Mouse (Mus musculus) heart, adult 2 months (tissue): ENCODE measurements around the gene 4930402H24Rik. TPM values are rescaled to one million over a fixed set of nuclear protein-coding genes. Genes with fewer than 3 reads are reported as not detected.

Experiments
- DNase-seq, 2 experiments: peaks; one replicate each; pipeline ENCODE4 v3.0.0; 2021
- H3K27ac ChIP-seq: fragments of 200-600 bp; 2 replicates; pipeline ENCODE4 v1.8.1; 2022
- H3K27me3 ChIP-seq: fragments of 200-500 bp; 2 replicates; pipeline ENCODE4 v1.6.1; 2012; ENCODE audit warnings: mild to moderate bottlenecking, low read length, inconsistent platforms, mixed read lengths; ENCODE audit not compliant: control insufficient read depth, insufficient read depth
- H3K36me3 ChIP-seq: fragments of 200-500 bp; 2 replicates; pipeline ENCODE4 v1.6.1; 2012; ENCODE audit warnings: low read length, inconsistent platforms; ENCODE audit not compliant: control insufficient read depth, insufficient read depth
- H3K4me1 ChIP-seq: fragments of 200-500 bp; 2 replicates; pipeline ENCODE4 v1.6.1; 2011; ENCODE audit warnings: low read length; ENCODE audit not compliant: control insufficient read depth, insufficient read depth
- H3K4me3 ChIP-seq: fragments of 200-600 bp; 2 replicates; pipeline ENCODE4 v1.8.1; 2022
- H3K79me2 ChIP-seq: fragments of 200-500 bp; replicated peaks from 2 replicates; pipeline ENCODE4 v1.6.1; 2012; ENCODE audit warnings: mild to moderate bottlenecking, inconsistent platforms, low read length, moderate library complexity, mixed read lengths; ENCODE audit not compliant: control insufficient read depth, insufficient read depth
- H3K9ac ChIP-seq: fragments of 200-500 bp; 2 replicates; pipeline ENCODE4 v1.6.1; 2012; ENCODE audit warnings: low read depth, mild to moderate bottlenecking, control low read depth, inconsistent platforms, low read length, mixed read lengths
- CTCF ChIP-seq: fragments of 200-600 bp; IDR thresholded peaks from 2 replicates; pipeline ENCODE4 v1.8.1; 2022; ENCODE audit warnings: antibody characterized with exemption, mild to moderate bottlenecking, moderate library complexity
- EP300 ChIP-seq: fragments of 200-500 bp; IDR thresholded peaks from 2 replicates; pipeline ENCODE4 v1.6.1; 2011; ENCODE audit warnings: low read depth, low read length, control low read depth; ENCODE audit not compliant: insufficient read depth
- POLR2A ChIP-seq: fragments of 200-500 bp; IDR thresholded peaks from 2 replicates; pipeline ENCODE4 v1.6.1; 2011; ENCODE audit warnings: mild to moderate bottlenecking, low read depth, low read length, control low read depth; ENCODE audit not compliant: insufficient read depth
- WGBS: fragments of 180-500 bp; shearing (Covaris S2); methylation state at CpG from one replicate; pipeline ENCODE4 v1.1.7; 2018; 5-methylcytosine and 5-hydroxymethylcytosine counted together
- intact Hi-C: fragments of 180-260 bp; cut with DNase I; formaldehyde crosslinking; loops from one replicate; pipeline ENCODE4 v1.15.1; 2025
- polyA plus RNA-seq: library from polyadenylated mRNA; depleted of rRNA; stranded (reverse); fragments of >200 nt; gene quantifications from 2 replicates; pipeline ENCODE4 v1.2.3, GENCODE M21; 2012
- total RNA-seq, 2 experiments: library from RNA; stranded (reverse); gene quantifications; 2 replicates each; pipeline ENCODE4 v1.2.3; 2021

Gene 4930402H24Rik
- total and polyA plus RNA-seq, 3 experiments, result 34.2 to 52.3 (median 50.7) TPM

- Histone ChIP-seq H3K9ac (no peak overlapping the region), H3K4me1 (no peaks in the 10 kb centered on the region), H3K4me3 (no peak overlapping the region), H3K36me3 (no peaks in the 10 kb centered on the region), H3K27ac (no peak overlapping the region), H3K27me3 (no peaks in the 10 kb centered on the region), H3K79me2 (no peaks in the 10 kb centered on the region)
- 75% methylated on average over 3 of the region's 3 CpGs for WGBS
- intact Hi-C loops, result no loop called here
- TF ChIP-seq CTCF (no peak), EP300 (no peak), POLR2A (no peak)
- no peak for DNase-seq
Observed at GRCm38 (mm10) chr2:130681531-130681930, 224.7 kb downstream of the 4930402H24Rik start.

GRCm38 (mm10) chr2:130679899-130680298 is 226.3 kb downstream of the 4930402H24Rik start:
- Histone ChIP-seq H3K27me3 (no peaks in the 10 kb centered on the region), H3K79me2 (no peaks in the 10 kb centered on the region), H3K27ac (no peak overlapping the region), H3K4me1 (no peaks in the 10 kb centered on the region), H3K9ac (no peak overlapping the region), H3K4me3 (no peak overlapping the region), H3K36me3 (no peaks in the 10 kb centered on the region)
- intact Hi-C loops, result no loop called here
- no peak for DNase-seq
- 94% methylated on average over 6 of the region's 6 CpGs for WGBS
- TF ChIP-seq EP300 (no peak), CTCF (no peak), POLR2A (no peak)

GRCm38 (mm10) chr2:130679154-130679553 is 227.1 kb downstream of the 4930402H24Rik start:
- TF ChIP-seq CTCF, result no peak
- Histone ChIP-seq H3K4me1 (no peaks in the 10 kb centered on the region), H3K9ac (no peak overlapping the region), H3K36me3 (no peaks in the 10 kb centered on the region), H3K27ac (no peak overlapping the region), H3K4me3 (no peak overlapping the region), H3K79me2 (no peaks in the 10 kb centered on the region), H3K27me3 (no peaks in the 10 kb centered on the region)
- 95% methylated on average over 12 of the region's 12 CpGs for WGBS
- no peak for DNase-seq
- intact Hi-C loops, result no loop called here

GRCm38 (mm10) chr2:130677211-130677610 is 229.0 kb downstream of the 4930402H24Rik start:
- Histone ChIP-seq H3K4me1 (no peaks in the 10 kb centered on the region), H3K27ac (no peak overlapping the region), H3K79me2 (no peaks in the 10 kb centered on the region), H3K27me3 (no peaks in the 10 kb centered on the region), H3K36me3 (no peaks in the 10 kb centered on the region), H3K9ac (no peak overlapping the region), H3K4me3 (no peak overlapping the region)
- DNase-seq, result no peak
- WGBS, result 53% methylated on average over 10 of the region's 10 CpGs
- TF ChIP-seq CTCF (no peak), POLR2A (no peak), EP300 (no peak)
- intact Hi-C loops, result no loop called here

GRCm38 (mm10) chr2:130667559-130667958 is 238.6 kb downstream of the 4930402H24Rik start, which contains the start of gene Itpa:
Itpa (plus strand) TSS chr2:130667610.
- 0% methylated on average over 31 of the region's 31 CpGs for WGBS
- Histone ChIP-seq H3K79me2 (no peaks in the 10 kb centered on the region; the same call in none of the 2 replicates), H3K27me3 (no peaks in the 10 kb centered on the region), H3K4me1 (peaks cover 14% of the 10 kb centered on the region), H3K27ac (peak within 1 kb of the TSS; percentile 90), H3K9ac (peak within 1 kb of the TSS; percentile 81), H3K4me3 (peak within 1 kb of the TSS; percentile 60), H3K36me3 (no peaks in the 10 kb centered on the region)
- DNase-seq, result peak; percentile 87 to 91
- intact Hi-C loops, result loop anchor here (10.0 kb wide), 1 partner anchor 243 kb away; the partner anchor contains the start of genes Pced1a and Vps16
- TF ChIP-seq POLR2A (peak; percentile 87), EP300 (peak; percentile 71; the same call in 1 of the 2 replicates), CTCF (peak; percentile 68)

- H3K4me1 ChIP-seq, result peaks cover 14% of the 10 kb centered on the region
- intact Hi-C loops, result loop anchor here (2.0 to 10.0 kb wide), 2 partner anchors 21 to 239 kb away; partner anchors contain the start of genes Lzts3, Pced1a and Vps16
- DNase-seq, result peak; percentile 95 to 96
- no peaks in the 10 kb centered on the region for H3K36me3 ChIP-seq
- peak; percentile 35 for TF ChIP-seq CTCF
- no peak for TF ChIP-seq EP300
- peak; percentile 88 for TF ChIP-seq POLR2A
- peak within 1 kb of the TSS; percentile 80 for H3K4me3 ChIP-seq
- peak within 1 kb of the TSS; percentile 96 for H3K27ac ChIP-seq
- no peaks in the 10 kb centered on the region; the same call in none of the 2 replicates for H3K79me2 ChIP-seq
- under 1% methylated on average over 40 of the region's 40 CpGs for WGBS
- H3K27me3 ChIP-seq, result no peaks in the 10 kb centered on the region
- peak within 1 kb of the TSS; percentile 98 for H3K9ac ChIP-seq
Observed at GRCm38 (mm10) chr2:130664102-130664701, 242.0 kb downstream of the 4930402H24Rik start, which contains the start of gene Ddrgk1. Ddrgk1 (minus strand) TSS chr2:130664659.
